Mouse (Mus musculus): ENCODE results near the gene Cacna1s. TPM values are rescaled to one million over a fixed set of nuclear protein-coding genes. Genes with fewer than 3 reads are reported as not detected.

Cacna1s gene
- polyA plus RNA-seq, 1 experiment: 1.0 TPM

DNA sequence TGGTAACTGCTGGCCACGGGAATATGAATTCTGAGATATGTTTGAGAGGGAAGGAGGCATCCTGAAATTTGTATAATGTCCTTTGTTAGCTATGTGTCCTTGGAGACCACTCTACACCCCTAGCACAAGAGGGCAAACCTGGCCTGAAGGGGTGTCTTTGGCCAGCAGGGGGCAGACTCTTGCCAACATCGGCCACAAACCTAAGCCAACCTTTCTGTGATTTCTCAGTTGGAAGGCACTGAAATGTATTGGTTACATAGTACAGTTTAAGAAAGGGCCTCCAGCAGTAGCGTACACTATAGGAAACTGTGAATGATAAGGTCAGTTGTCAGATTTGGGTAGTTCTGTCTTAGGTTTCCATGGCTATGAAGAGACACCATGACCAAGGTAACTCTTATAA lies 63.6 kb downstream of the Cacna1s start:
- no peak overlapping the region for H3K4me3 ChIP-seq (ENCODE audit: low read depth, low read length)
- no peaks in the 10 kb centered on the region for H3K4me1 ChIP-seq (ENCODE audit: control insufficient read depth, insufficient read depth, low read length)
- H3K27ac ChIP-seq (ENCODE audit: insufficient read depth, low read length): no peak overlapping the region
- TF ChIP-seq CTCF (IDR thresholded peaks at IDR 0.05; ENCODE audit: low read depth, low read length) (peak; percentile 85), POLR2A (IDR thresholded peaks at IDR 0.05; ENCODE audit: insufficient read depth, low read length) (no peak)
- H3K27me3 ChIP-seq (ENCODE audit: control insufficient read depth, insufficient read depth, low read length, poor library complexity, severe bottlenecking): no peaks in the 10 kb centered on the region
- H3K9me3 ChIP-seq (replicated peaks; ENCODE audit: control insufficient read depth, insufficient read depth, low read length, poor library complexity, severe bottlenecking): no peaks in the 10 kb centered on the region
- H3K36me3 ChIP-seq (ENCODE audit: control insufficient read depth, insufficient read depth, low read length, poor library complexity, severe bottlenecking): no peaks in the 10 kb centered on the region
- H3K9ac ChIP-seq (ENCODE audit: low read depth, poor library complexity, severe bottlenecking): no peak overlapping the region

DNA sequence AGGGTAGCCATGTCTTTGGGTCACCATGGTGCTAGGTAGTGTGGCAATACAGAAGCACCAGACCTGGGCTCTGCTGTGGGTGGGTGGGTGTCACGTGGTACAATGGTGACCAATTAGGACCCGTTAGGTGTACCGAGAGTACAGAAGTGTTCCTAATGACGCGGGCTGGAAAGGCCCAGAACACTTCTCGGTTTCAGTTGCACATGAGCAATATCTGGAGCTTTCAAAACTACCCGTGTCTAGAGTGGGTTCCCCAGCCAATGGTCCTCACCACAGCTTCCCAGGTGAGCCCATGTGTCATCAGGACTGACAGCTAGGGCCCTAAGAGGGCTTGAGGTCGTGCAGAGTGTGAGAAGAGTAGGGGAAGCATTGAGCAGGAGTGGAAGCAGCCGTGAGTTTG lies 64.5 kb downstream of the Cacna1s start:
- H3K9ac ChIP-seq (ENCODE audit: low read depth, poor library complexity, severe bottlenecking): no peak overlapping the region

DNA sequence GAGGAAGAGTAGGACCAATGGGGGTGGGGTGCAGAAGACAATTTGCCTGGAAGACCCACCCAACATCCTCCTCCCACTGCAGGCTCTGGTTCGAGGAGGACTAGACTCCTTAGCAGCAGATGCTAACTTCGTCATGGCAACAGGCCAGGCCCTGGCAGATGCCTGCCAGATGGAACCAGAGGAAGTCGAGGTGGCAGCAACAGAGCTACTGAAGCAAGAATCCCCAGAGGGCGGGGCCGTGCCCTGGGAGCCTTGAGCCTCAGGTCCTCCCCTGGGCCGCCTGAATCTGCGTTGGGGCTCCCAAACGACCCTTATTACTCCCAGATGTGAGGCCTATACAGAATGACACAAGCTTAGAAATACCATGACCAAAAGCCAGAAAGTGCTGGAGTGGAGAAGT lies 66.3 kb downstream of the Cacna1s start:
- TF ChIP-seq CTCF (IDR thresholded peaks at IDR 0.05; ENCODE audit: low read depth, low read length): no peak
- no peak for TF ChIP-seq POLR2A (IDR thresholded peaks at IDR 0.05; ENCODE audit: insufficient read depth, low read length)
- TF ChIP-seq EP300 (IDR thresholded peaks at IDR 0.05; ENCODE audit: insufficient read depth, low read depth, low read length): no peak
- no peaks in the 10 kb centered on the region for H3K27me3 ChIP-seq (ENCODE audit: control insufficient read depth, insufficient read depth, low read length, poor library complexity, severe bottlenecking)
- no peak overlapping the region for H3K27ac ChIP-seq (ENCODE audit: insufficient read depth, low read length)
- no peak overlapping the region for H3K9ac ChIP-seq (ENCODE audit: low read depth, poor library complexity, severe bottlenecking)
- no peaks in the 10 kb centered on the region for H3K4me1 ChIP-seq (ENCODE audit: control insufficient read depth, insufficient read depth, low read length)
- no peak overlapping the region for H3K4me3 ChIP-seq (ENCODE audit: low read depth, low read length)
- no peaks in the 10 kb centered on the region for H3K36me3 ChIP-seq (ENCODE audit: control insufficient read depth, insufficient read depth, low read length, poor library complexity, severe bottlenecking)
- no peaks in the 10 kb centered on the region for H3K9me3 ChIP-seq (replicated peaks; ENCODE audit: control insufficient read depth, insufficient read depth, low read length, poor library complexity, severe bottlenecking)

More for the DNA sequence above, 64.5 kb downstream of the Cacna1s start:
- Histone ChIP-seq H3K27me3 (ENCODE audit: control insufficient read depth, insufficient read depth, low read length, poor library complexity, severe bottlenecking) (no peaks in the 10 kb centered on the region), H3K9me3 (replicated peaks; ENCODE audit: control insufficient read depth, insufficient read depth, low read length, poor library complexity, severe bottlenecking) (no peaks in the 10 kb centered on the region), H3K27ac (ENCODE audit: insufficient read depth, low read length) (no peak overlapping the region), H3K4me1 (ENCODE audit: control insufficient read depth, insufficient read depth, low read length) (no peaks in the 10 kb centered on the region), H3K36me3 (ENCODE audit: control insufficient read depth, insufficient read depth, low read length, poor library complexity, severe bottlenecking) (no peaks in the 10 kb centered on the region), H3K4me3 (ENCODE audit: low read depth, low read length) (no peak overlapping the region)
- no peak for TF ChIP-seq POLR2A (IDR thresholded peaks at IDR 0.05; ENCODE audit: insufficient read depth, low read length)
- TF ChIP-seq EP300 (IDR thresholded peaks at IDR 0.05; ENCODE audit: insufficient read depth, low read depth, low read length): no peak
- TF ChIP-seq CTCF (IDR thresholded peaks at IDR 0.05; ENCODE audit: low read depth, low read length): no peak

GRCm38 (mm10) chr1:136119571-136120262 lies 67.2 kb downstream of the Cacna1s start:
- no peak overlapping the region for H3K4me3 ChIP-seq (ENCODE audit: low read depth, low read length)
- H3K4me1 ChIP-seq (ENCODE audit: control insufficient read depth, insufficient read depth, low read length): no peaks in the 10 kb centered on the region
- no peaks in the 10 kb centered on the region for H3K36me3 ChIP-seq (ENCODE audit: control insufficient read depth, insufficient read depth, low read length, poor library complexity, severe bottlenecking)
- no peaks in the 10 kb centered on the region for H3K9me3 ChIP-seq (replicated peaks; ENCODE audit: control insufficient read depth, insufficient read depth, low read length, poor library complexity, severe bottlenecking)
- H3K27me3 ChIP-seq (ENCODE audit: control insufficient read depth, insufficient read depth, low read length, poor library complexity, severe bottlenecking): no peaks in the 10 kb centered on the region
- H3K27ac ChIP-seq (ENCODE audit: insufficient read depth, low read length): no peak overlapping the region
- no peak overlapping the region for H3K9ac ChIP-seq (ENCODE audit: low read depth, poor library complexity, severe bottlenecking)
- TF ChIP-seq CTCF (IDR thresholded peaks at IDR 0.05; ENCODE audit: low read depth, low read length): no peak
- TF ChIP-seq POLR2A (IDR thresholded peaks at IDR 0.05; ENCODE audit: insufficient read depth, low read length): no peak

DNA sequence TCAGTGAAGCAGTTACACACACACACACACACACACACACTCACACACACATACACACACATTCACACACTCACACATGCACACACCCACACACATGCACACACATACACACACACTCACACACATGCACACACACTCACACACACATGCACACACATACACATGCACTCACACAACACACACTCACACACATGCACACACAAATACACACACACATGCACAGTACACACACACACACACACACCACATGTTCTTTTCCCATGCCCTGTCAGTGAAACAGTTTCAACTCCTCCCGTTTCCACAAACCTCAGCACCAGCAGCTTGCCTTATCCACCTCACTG lies 67.7 kb downstream of the Cacna1s start:
- H3K27me3 ChIP-seq (ENCODE audit: control insufficient read depth, insufficient read depth, low read length, poor library complexity, severe bottlenecking): no peaks in the 10 kb centered on the region
- no peaks in the 10 kb centered on the region for H3K4me1 ChIP-seq (ENCODE audit: control insufficient read depth, insufficient read depth, low read length)
- no peak overlapping the region for H3K27ac ChIP-seq (ENCODE audit: insufficient read depth, low read length)
- H3K9me3 ChIP-seq (replicated peaks; ENCODE audit: control insufficient read depth, insufficient read depth, low read length, poor library complexity, severe bottlenecking): no peaks in the 10 kb centered on the region
- H3K9ac ChIP-seq (ENCODE audit: low read depth, poor library complexity, severe bottlenecking): no peak overlapping the region
- no peak overlapping the region for H3K4me3 ChIP-seq (ENCODE audit: low read depth, low read length)
- TF ChIP-seq POLR2A (IDR thresholded peaks at IDR 0.05; ENCODE audit: insufficient read depth, low read length): no peak
- no peak for TF ChIP-seq EP300 (IDR thresholded peaks at IDR 0.05; ENCODE audit: insufficient read depth, low read depth, low read length)
- no peak for TF ChIP-seq CTCF (IDR thresholded peaks at IDR 0.05; ENCODE audit: low read depth, low read length)
- H3K36me3 ChIP-seq (ENCODE audit: control insufficient read depth, insufficient read depth, low read length, poor library complexity, severe bottlenecking): no peaks in the 10 kb centered on the region

- Histone ChIP-seq H3K4me1 (ENCODE audit: control insufficient read depth, insufficient read depth, low read length) (no peaks in the 10 kb centered on the region), H3K4me3 (ENCODE audit: low read depth, low read length) (no peak overlapping the region), H3K9me3 (replicated peaks; ENCODE audit: control insufficient read depth, insufficient read depth, low read length, poor library complexity, severe bottlenecking) (no peaks in the 10 kb centered on the region), H3K27ac (ENCODE audit: insufficient read depth, low read length) (no peak overlapping the region), H3K36me3 (ENCODE audit: control insufficient read depth, insufficient read depth, low read length, poor library complexity, severe bottlenecking) (no peaks in the 10 kb centered on the region), H3K27me3 (ENCODE audit: control insufficient read depth, insufficient read depth, low read length, poor library complexity, severe bottlenecking) (no peaks in the 10 kb centered on the region), H3K9ac (ENCODE audit: low read depth, poor library complexity, severe bottlenecking) (no peak overlapping the region)
- TF ChIP-seq EP300 (IDR thresholded peaks at IDR 0.05; ENCODE audit: insufficient read depth, low read depth, low read length): no peak
- TF ChIP-seq CTCF (IDR thresholded peaks at IDR 0.05; ENCODE audit: low read depth, low read length): no peak
- TF ChIP-seq POLR2A (IDR thresholded peaks at IDR 0.05; ENCODE audit: insufficient read depth, low read length): no peak
Observed at GRCm38 (mm10) chr1:136120785-136121184, 68.2 kb downstream of the Cacna1s start.

Data from ES-Bruce4 (cell line).